Mouse (Mus musculus) neural tube, embryonic 11.5 days (tissue): Measurements from ENCODE around the gene Sorcs2. TPM values are rescaled to one million over a fixed set of nuclear protein-coding genes. Genes with fewer than 3 reads are reported as not detected.

ENCODE experiments used
- ATAC-seq: fragments of 200-750 bp; cut with Nextera tagmentation; 2 replicates; pipeline ENCODE4 v1.8.0; 2017; ENCODE audit warnings: moderate number of reproducible peaks, mild to moderate bottlenecking, moderate TSS enrichment, moderate library complexity; ENCODE audit not compliant: insufficient read depth, low FRiP score, low TSS enrichment
- DNase-seq: peaks from one replicate; pipeline ENCODE4 v3.0.0-alpha.2; 2015; ENCODE audit warnings: low spot score
- H3K27ac ChIP-seq: fragments of 300-500 bp; sonication (generic); 2 replicates; pipeline ENCODE4 v1.5.1; 2014; ENCODE audit warnings: low read depth, mild to moderate bottlenecking, low read length
- H3K27me3 ChIP-seq: fragments of 300-500 bp; sonication (generic); 2 replicates; pipeline ENCODE4 v1.6.1; 2014; ENCODE audit warnings: mild to moderate bottlenecking, low read length, mixed read lengths; ENCODE audit not compliant: control insufficient read depth, insufficient read depth
- H3K36me3 ChIP-seq: fragments of 300-500 bp; sonication (generic); 2 replicates; pipeline ENCODE4 v1.6.1; 2014; ENCODE audit warnings: mild to moderate bottlenecking, low read length, moderate library complexity, mixed read lengths; ENCODE audit not compliant: control insufficient read depth, insufficient read depth
- H3K4me1 ChIP-seq: fragments of 300-500 bp; sonication (generic); 2 replicates; pipeline ENCODE4 v1.6.1; 2014; ENCODE audit warnings: low read length, mixed read lengths; ENCODE audit not compliant: control insufficient read depth, insufficient read depth
- H3K4me2 ChIP-seq: fragments of 300-500 bp; sonication (generic); 2 replicates; pipeline ENCODE4 v1.6.1; 2014; ENCODE audit warnings: low read depth, mild to moderate bottlenecking, moderate library complexity
- H3K4me3 ChIP-seq: fragments of 300-500 bp; sonication (generic); 2 replicates; pipeline ENCODE4 v1.5.1; 2014; ENCODE audit warnings: low read depth, low read length
- H3K9ac ChIP-seq: fragments of 300-500 bp; sonication (generic); 2 replicates; pipeline ENCODE4 v1.6.1; 2014; ENCODE audit warnings: mild to moderate bottlenecking, low read length
- H3K9me3 ChIP-seq: fragments of 300-500 bp; sonication (generic); 2 replicates; pipeline ENCODE4 v1.6.1; 2016; ENCODE audit warnings: low read length; ENCODE audit not compliant: control insufficient read depth
- WGBS: fragments of 180-500 bp; shearing (Covaris S2); extraction: QIAGEN DNeasy Blood & Tissue Kit; methylation state at CpG from one replicate; pipeline ENCODE4 v1.1.7; 2014; 5-methylcytosine and 5-hydroxymethylcytosine counted together
- polyA plus RNA-seq: library from polyadenylated mRNA; unstranded; fragments of >200 nt; fragmentation: Nextera tagmentation; extraction: Ambion mirVana; gene quantifications from 2 replicates; pipeline ENCODE4 v1.2.1, GENCODE M21; 2014

Gene Sorcs2
- polyA plus RNA-seq, 1 experiment from 2014 or later, result 9.1 TPM

DNA sequence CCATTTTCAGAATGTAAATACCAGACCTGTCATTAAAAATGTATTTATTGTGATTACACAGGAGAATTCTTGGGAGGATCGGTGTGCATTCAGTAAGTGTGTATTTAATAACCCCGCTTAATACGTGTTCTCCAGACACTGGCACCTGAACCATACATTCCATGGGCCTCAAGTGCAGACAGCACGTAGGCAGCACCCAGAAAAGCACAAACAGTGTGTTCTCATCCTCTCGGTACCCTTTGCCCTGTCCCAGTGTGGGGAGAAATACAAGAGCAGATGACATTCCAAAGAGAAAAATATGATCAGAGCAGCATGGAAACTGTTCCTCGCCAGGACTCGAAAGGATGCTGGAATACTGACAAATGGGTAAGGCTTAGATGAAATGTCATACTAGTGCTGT is 172.1 kb downstream of the Sorcs2 start:
- Histone ChIP-seq H3K36me3 (no peaks in the 10 kb centered on the region), H3K27ac (no peak overlapping the region), H3K9ac (no peak overlapping the region), H3K4me2 (no peak overlapping the region), H3K9me3 (no peaks in the 10 kb centered on the region), H3K4me1 (peaks cover 5% of the 10 kb centered on the region; the same call in 1 of the 2 replicates), H3K27me3 (no peaks in the 10 kb centered on the region), H3K4me3 (no peak overlapping the region)
- 69% methylated on average over 7 of the region's 7 CpGs for WGBS
- no peak for ATAC-seq
- DNase-seq, result no peak

DNA sequence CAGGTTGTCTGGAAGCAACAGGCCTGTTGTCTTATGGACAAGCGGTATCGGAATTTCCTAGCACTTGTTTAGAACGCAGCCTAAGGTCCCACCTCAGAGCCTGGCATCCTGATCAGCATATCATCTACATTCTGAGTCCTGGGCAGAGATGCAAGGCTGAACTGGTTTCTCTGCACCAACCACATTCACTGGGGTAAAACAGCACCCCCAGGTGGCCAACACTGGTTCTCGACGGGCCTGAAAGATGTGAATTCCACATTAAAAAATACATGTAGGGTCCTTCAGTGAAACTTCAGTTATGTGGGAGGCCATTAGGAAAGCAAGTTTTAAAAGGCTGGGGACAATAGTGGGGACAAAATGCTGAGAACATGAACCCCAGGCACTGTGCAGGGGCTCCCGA is 174.2 kb downstream of the Sorcs2 start:
- 71% methylated on average over 6 of the region's 6 CpGs for WGBS
- DNase-seq, result peak; percentile 57
- Histone ChIP-seq H3K27me3 (no peaks in the 10 kb centered on the region), H3K27ac (no peak overlapping the region), H3K9me3 (no peaks in the 10 kb centered on the region), H3K4me2 (no peak overlapping the region), H3K9ac (no peak overlapping the region), H3K4me3 (no peak overlapping the region), H3K4me1 (peaks cover 8% of the 10 kb centered on the region; the same call in 1 of the 2 replicates), H3K36me3 (no peaks in the 10 kb centered on the region)
- no peak for ATAC-seq

DNA sequence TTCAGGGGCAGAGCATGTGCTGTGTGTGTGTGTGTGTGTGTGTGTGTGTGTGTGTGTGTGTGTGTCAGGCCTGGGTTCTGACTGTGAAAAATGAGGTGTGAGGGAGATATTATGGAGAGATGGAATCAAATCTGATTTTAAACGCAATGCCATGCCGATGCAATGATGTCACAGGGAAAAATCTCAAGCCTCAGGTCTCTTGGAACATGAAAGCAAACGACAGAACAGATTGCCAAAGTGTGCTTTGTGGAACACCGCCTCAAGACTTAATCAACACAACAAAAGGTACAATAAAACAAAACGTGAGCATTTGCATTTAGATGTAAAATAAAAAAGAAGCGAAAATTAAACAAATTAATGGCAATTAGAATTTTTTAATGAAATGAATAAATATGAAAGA is 177.3 kb downstream of the Sorcs2 start:
- H3K4me2 ChIP-seq, result no peak overlapping the region
- no peak overlapping the region for H3K4me3 ChIP-seq
- H3K4me1 ChIP-seq, result peaks cover 3% of the 10 kb centered on the region; the same call in 1 of the 2 replicates
- DNase-seq (no peak), ATAC-seq (no peak)
- no peak overlapping the region for H3K9ac ChIP-seq
- no peaks in the 10 kb centered on the region for H3K36me3 ChIP-seq
- H3K9me3 ChIP-seq, result no peaks in the 10 kb centered on the region
- no peak overlapping the region for H3K27ac ChIP-seq
- no peaks in the 10 kb centered on the region for H3K27me3 ChIP-seq
- 55% methylated on average over 6 of the region's 6 CpGs for WGBS

DNA sequence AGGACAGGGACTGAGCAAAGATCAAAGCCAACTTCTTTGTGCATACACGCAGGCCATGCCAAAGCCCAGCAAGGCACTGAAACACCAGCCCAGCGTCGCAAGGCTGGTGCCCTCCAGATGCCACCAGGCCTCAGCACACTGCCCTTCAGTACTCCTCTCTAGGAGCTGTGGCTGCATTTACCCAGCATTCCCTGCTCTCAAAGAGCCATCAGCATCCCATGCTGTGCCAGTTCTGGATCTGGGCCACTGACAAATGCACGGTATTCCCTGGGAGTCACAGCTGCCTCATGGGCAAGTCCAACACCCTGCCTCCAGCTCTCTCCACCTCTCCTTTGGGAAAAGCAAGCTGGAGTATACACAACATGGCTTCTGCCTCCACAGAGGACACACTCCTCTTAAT is 177.8 kb downstream of the Sorcs2 start:
- DNase-seq (no peak), ATAC-seq (no peak)
- 82% methylated on average over 4 of the region's 4 CpGs for WGBS
- Histone ChIP-seq H3K4me1 (peaks cover 3% of the 10 kb centered on the region; the same call in 1 of the 2 replicates), H3K27me3 (no peaks in the 10 kb centered on the region), H3K36me3 (no peaks in the 10 kb centered on the region), H3K9ac (no peak overlapping the region), H3K27ac (no peak overlapping the region), H3K4me3 (no peak overlapping the region), H3K9me3 (no peaks in the 10 kb centered on the region), H3K4me2 (no peak overlapping the region)

DNA sequence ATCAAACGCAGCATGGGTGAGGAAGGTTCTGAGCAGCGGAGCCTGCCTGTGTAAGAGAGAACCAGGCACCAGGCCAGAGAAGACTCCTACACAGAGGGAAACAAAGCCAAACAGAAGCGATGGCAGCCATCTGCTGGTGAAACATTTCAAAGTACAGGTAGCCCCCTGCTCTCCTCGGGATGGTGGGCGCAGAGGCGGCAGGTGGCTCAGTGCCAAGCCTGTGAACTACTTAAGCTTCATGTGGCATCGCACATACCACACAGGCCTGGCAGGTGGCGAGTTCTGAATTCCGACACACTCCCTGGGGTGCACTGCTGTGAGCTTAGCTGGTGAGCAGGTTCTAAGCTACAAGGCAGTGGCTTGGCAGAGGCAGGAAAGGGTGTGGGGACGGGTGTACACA is 184.6 kb downstream of the Sorcs2 start:
- ATAC-seq (no peak), DNase-seq (no peak)
- Histone ChIP-seq H3K9me3 (0 out of 2 replicates have a peak, but pooled peaks cover 4% of the 10 kb centered on the region), H3K27me3 (no peaks in the 10 kb centered on the region), H3K4me1 (no peaks in the 10 kb centered on the region), H3K9ac (no peak overlapping the region), H3K4me2 (no peak overlapping the region), H3K4me3 (no peak overlapping the region), H3K27ac (no peak overlapping the region), H3K36me3 (no peaks in the 10 kb centered on the region)
- WGBS, result 90% methylated on average over 10 of the region's 10 CpGs

DNA sequence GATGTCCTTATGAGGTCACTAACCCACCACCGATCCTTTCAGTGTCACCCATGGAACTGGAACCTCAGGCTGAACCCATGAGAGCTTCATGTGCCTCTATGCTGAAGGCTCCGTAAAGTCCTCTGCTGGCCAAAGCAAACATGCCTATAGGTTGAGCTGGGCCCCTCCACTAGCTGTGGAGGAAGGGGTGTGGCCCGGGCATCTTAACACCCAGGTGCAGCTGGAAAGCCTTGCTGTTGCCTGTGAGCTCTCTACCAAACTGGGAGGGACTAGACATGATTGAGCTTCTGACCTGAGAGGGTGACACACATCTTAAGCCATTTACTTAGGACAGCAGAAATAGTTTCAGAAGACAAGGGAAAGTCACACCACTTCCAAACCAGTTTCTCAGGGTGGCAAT is 189.1 kb downstream of the Sorcs2 start:
- no peaks in the 10 kb centered on the region for H3K36me3 ChIP-seq
- H3K27me3 ChIP-seq, result no peaks in the 10 kb centered on the region
- H3K9ac ChIP-seq, result no peak overlapping the region
- no peak overlapping the region for H3K4me3 ChIP-seq
- no peak overlapping the region for H3K27ac ChIP-seq
- H3K4me2 ChIP-seq, result no peak overlapping the region
- no peak for DNase-seq
- H3K4me1 ChIP-seq, result no peaks in the 10 kb centered on the region
- WGBS, result 85% methylated on average over 3 of the region's 3 CpGs
- no peaks in the 10 kb centered on the region for H3K9me3 ChIP-seq
- ATAC-seq, result no peak

DNA sequence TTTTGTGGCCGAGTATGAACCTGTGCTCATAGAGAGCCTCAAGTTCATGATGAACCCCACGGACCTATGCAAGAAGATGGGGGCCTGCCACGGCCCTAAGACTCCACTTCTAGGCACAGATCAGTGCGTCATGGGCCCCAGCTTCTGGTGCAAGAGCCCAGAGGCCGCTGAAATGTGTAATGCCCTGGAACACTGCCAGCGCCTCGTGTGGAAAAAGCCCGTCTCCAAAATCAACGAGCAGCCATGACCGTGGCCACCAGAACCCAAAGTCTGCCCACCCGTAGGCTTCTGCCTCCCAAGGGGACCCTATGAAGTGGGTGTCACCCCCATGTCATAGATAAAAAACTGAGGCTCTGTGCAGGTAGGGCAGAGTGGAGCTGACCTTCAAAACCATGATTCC is 192.5 kb downstream of the Sorcs2 start:
- Histone ChIP-seq H3K4me2 (no peak overlapping the region), H3K27me3 (no peaks in the 10 kb centered on the region), H3K27ac (no peak overlapping the region), H3K36me3 (no peaks in the 10 kb centered on the region), H3K9ac (no peak overlapping the region), H3K4me1 (no peaks in the 10 kb centered on the region), H3K4me3 (no peak overlapping the region), H3K9me3 (no peaks in the 10 kb centered on the region)
- WGBS, result 93% methylated on average over 11 of the region's 11 CpGs
- DNase-seq (no peak), ATAC-seq (no peak)

DNA sequence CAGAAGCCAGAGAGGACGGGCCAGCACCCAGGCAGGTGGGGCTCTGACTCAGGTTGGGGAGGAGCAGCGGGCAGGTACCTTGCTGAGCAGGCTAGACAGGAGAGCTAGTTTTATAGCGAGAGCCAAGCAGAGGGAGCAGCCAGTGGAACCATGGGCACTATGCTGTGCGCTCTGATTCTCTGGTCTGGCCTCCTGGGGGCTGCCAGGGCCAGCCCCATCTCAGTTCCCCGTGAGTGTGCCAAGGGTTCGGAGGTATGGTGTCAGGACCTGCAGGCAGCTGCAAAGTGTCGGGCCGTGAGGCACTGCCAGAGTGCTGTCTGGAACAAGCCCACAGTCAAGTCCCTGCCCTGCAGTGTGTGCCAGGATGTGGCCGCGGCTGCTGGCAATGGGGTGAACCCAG is 194.0 kb downstream of the Sorcs2 start, which contains the start of gene Psapl1:
Gene Psapl1 (plus strand): TSS at position 106 of the 400 bp plus-strand sequence.
- no peak within 1 kb of the TSS for H3K27ac ChIP-seq
- no peaks in the 10 kb centered on the region for H3K36me3 ChIP-seq
- no peak within 1 kb of the TSS for H3K9ac ChIP-seq
- H3K4me2 ChIP-seq, result no peak within 1 kb of the TSS
- WGBS, result 93% methylated on average over 10 of the region's 10 CpGs
- no peaks in the 10 kb centered on the region for H3K27me3 ChIP-seq
- no peak for ATAC-seq
- H3K4me1 ChIP-seq, result no peaks in the 10 kb centered on the region
- DNase-seq, result no peak
- no peak within 1 kb of the TSS for H3K4me3 ChIP-seq
- no peaks in the 10 kb centered on the region for H3K9me3 ChIP-seq

DNA sequence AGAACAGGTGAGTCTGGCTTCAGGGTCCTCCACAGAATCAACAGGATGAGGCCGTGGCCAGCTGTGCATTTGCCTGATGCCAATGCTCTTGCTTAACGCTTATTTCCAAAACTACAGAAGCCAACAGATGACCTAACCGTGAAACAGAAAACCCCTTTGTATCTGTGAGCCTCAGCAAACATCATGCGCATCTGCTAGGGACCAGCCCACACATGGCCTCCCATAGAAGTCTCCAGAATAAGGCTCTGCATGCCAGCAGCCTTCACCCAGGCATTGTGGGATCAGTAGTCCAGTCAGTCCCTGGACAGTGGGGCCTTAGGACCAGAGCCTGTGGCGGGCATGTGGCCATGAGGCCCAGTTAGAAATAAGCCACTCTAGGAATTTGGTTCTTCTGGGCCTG is 194.5 kb downstream of the Sorcs2 start:
- Histone ChIP-seq H3K4me1 (no peaks in the 10 kb centered on the region), H3K36me3 (no peaks in the 10 kb centered on the region), H3K4me2 (no peak overlapping the region), H3K4me3 (no peak overlapping the region), H3K9ac (no peak overlapping the region), H3K9me3 (no peaks in the 10 kb centered on the region), H3K27ac (no peak overlapping the region), H3K27me3 (no peaks in the 10 kb centered on the region)
- WGBS, result 90% methylated on average over 5 of the region's 5 CpGs
- ATAC-seq (no peak), DNase-seq (no peak)
